Mouse (Mus musculus) MEL (cell line): ENCODE data around the gene Mrpl45.

ENCODE experiments used
- CTCF ChIP-seq, 3 experiments: IDR thresholded peaks in 2 of 3; conservative IDR thresholded peaks in 1 of 3; 2 replicates each; pipeline ENCODE4 v1.5.1; 2011 to 2012; ENCODE audit warnings: low read length in 3 of 3, low read depth in 2 of 3, mild to moderate bottlenecking in 2 of 3, improper control_type of control experiment in 1 of 3, inconsistent platforms in 1 of 3, mixed read lengths in 1 of 3, moderate library complexity in 1 of 3; ENCODE audit not compliant: control insufficient read depth in 1 of 3, insufficient read depth in 1 of 3, poor library complexity in 1 of 3, severe bottlenecking in 1 of 3
- GABPA ChIP-seq: IDR thresholded peaks from 2 replicates; pipeline ENCODE4 v1.6.1; 2012; ENCODE audit warnings: low read depth, mild to moderate bottlenecking, inconsistent platforms, low read length, improper control_type of control experiment, moderate library complexity
- GATA1 ChIP-seq: IDR thresholded peaks from 2 replicates; pipeline ENCODE4 v1.6.1; 2011; ENCODE audit warnings: low read depth, low read length, improper control_type of control experiment
- JUND ChIP-seq: IDR thresholded peaks from 2 replicates; pipeline ENCODE4 v1.6.1; 2011; ENCODE audit warnings: low read depth, mild to moderate bottlenecking, improper control_type of control experiment, low read length
- MAFK ChIP-seq: IDR thresholded peaks from 2 replicates; pipeline ENCODE4 v1.6.1; 2011; ENCODE audit warnings: low read depth, mild to moderate bottlenecking, low read length, improper control_type of control experiment, borderline replicate concordance
- MEF2A ChIP-seq: IDR thresholded peaks from 2 replicates; pipeline ENCODE4 v1.6.1; 2014; ENCODE audit warnings: low read depth, mild to moderate bottlenecking, inconsistent platforms, low read length, improper control_type of control experiment; ENCODE audit not compliant: poor library complexity, insufficient replicate concordance, severe bottlenecking; ENCODE audit errors: extremely low read depth
- MYB ChIP-seq: IDR thresholded peaks from 2 replicates; pipeline ENCODE4 v1.6.1; 2011; ENCODE audit warnings: mild to moderate bottlenecking, low read depth, low read length, improper control_type of control experiment
- POLR2AphosphoS2 ChIP-seq: IDR thresholded peaks from 2 replicates; pipeline ENCODE4 v1.6.1; 2011; ENCODE audit warnings: low read length, improper control_type of control experiment
- USF2 ChIP-seq, 2 experiments: IDR thresholded peaks; 2 replicates each; pipeline ENCODE4 v1.6.1; 2011 to 2012; ENCODE audit warnings: improper control_type of control experiment in 2 of 2, low read length in 2 of 2, borderline replicate concordance in 1 of 2, inconsistent platforms in 1 of 2, low read depth in 1 of 2, mild to moderate bottlenecking in 1 of 2; ENCODE audit not compliant: insufficient read depth in 1 of 2
- ZKSCAN1 ChIP-seq: IDR thresholded peaks from 2 replicates; pipeline ENCODE4 v1.6.1; 2012; ENCODE audit warnings: low read depth, mild to moderate bottlenecking, inconsistent platforms, low read length, improper control_type of control experiment, moderate library complexity

DNA sequence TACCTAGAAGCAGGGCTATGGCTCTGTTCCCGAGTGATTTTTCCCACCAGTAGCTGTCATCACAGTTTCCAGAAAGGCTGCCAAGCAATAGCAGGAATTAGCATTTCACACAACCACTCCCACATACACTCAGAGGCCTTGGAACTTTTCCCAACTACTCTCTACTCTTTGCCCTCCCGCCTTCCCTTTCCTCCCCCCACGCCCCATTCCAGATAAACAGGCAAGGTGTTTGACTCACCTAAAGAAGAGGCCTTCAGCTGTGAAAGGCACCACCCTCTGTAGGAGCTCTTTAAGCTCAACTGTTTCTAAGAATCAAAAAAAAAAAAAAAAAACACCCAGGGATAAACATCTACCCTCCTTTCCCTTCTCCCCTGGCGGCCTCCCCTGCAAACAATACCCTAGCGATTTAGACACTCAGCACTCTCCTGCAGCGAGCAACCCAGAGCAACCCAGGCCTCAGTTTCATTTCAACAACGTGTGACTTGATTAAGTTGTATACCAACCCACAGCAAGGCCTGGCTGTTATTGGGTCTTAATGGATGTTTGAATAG is 13.2 kb upstream of the Mrpl45 start:
- TF ChIP-seq MEF2A (no peak), MAFK (no peak), POLR2AphosphoS2 (no peak), GABPA (no peak), USF2 (IDR thresholded peaks at IDR 0.05; ENCODE audit: borderline replicate concordance in 1 of 2, insufficient read depth in 1 of 2, low read depth in 1 of 2, low read length in 2 of 2) (no peak), CTCF (IDR thresholded peaks at IDR 0.05 in 2 of 3, conservative IDR thresholded peaks at IDR 0.05 in 1 of 3; ENCODE audit: control insufficient read depth in 1 of 3, insufficient read depth in 1 of 3, low read depth in 2 of 3, low read length in 3 of 3, poor library complexity in 1 of 3, severe bottlenecking in 1 of 3) (no peak), GATA1 (no peak), MYB (no peak), JUND (no peak), ZKSCAN1 (no peak)
